Mouse (Mus musculus): ENCODE measurements around the gene Slc5a11. TPM values are rescaled to one million over a fixed set of nuclear protein-coding genes. Genes with fewer than 3 reads are reported as not detected.

The Slc5a11 gene
- total and polyA plus RNA-seq, 3 experiments: not detected

GRCm38 (mm10) chr7:123248166-123248565 lies 33.6 kb downstream of the Slc5a11 start:
- ATAC-seq (ENCODE audit: extremely low read depth, insufficient number of reproducible peaks, low FRiP score, poor library complexity, severe bottlenecking) (no peak), DNase-seq (ENCODE audit: low spot score) (no peak)
- Histone ChIP-seq H3K27me3 (ENCODE audit: insufficient read depth, low read length) (0 out of 2 replicates have a peak, but pooled peaks cover 3% of the 10 kb centered on the region), H3K36me3 (replicated peaks) (no peaks in the 10 kb centered on the region), H3K9me3 (replicated peaks) (no peaks in the 10 kb centered on the region), H3K4me1 (ENCODE audit: insufficient read depth, low read depth, low read length) (0 out of 2 replicates have a peak, but pooled peaks cover 3% of the 10 kb centered on the region), H3K4me3 (ENCODE audit: low read depth, low read length) (no peak overlapping the region)
- TF ChIP-seq TAL1 (conservative IDR thresholded peaks at IDR 0.05; ENCODE audit: low read depth, low read length) (no peak), GATA2 (IDR thresholded peaks at IDR 0.05; ENCODE audit: borderline replicate concordance, low read depth, low read length) (no peak), GATA1 (IDR thresholded peaks at IDR 0.05; ENCODE audit: borderline replicate concordance, low read length) (no peak), CTCF (IDR thresholded peaks at IDR 0.05; ENCODE audit: low read depth, low read length) (no peak), POLR2AphosphoS5 (IDR thresholded peaks at IDR 0.05; ENCODE audit: insufficient replicate concordance, low read depth, low read length) (no peak)

DNA sequence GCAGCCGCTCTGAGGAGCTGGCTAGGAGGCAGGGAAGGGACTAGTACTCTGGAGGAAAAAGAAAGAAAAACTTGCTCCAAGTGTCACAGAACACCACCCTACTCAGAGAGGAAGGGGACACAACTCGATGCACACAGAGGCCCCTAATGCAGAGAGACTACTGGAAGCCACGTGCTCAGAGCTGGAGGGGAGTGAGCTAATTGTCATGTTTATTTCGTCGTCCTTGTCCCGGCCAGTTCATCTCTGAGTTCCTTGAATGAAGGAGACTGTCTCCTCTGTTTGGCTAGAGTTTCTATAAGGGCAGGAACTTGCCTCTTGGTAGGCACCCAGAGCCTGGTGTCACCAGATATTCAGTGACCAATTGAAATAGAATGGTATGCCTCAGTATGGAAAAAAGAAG lies 36.8 kb downstream of the Slc5a11 start:
- H3K27me3 ChIP-seq (ENCODE audit: insufficient read depth, low read length): peaks cover 6% of the 10 kb centered on the region; the same call in 1 of the 2 replicates
- TF ChIP-seq TAL1 (conservative IDR thresholded peaks at IDR 0.05; ENCODE audit: low read depth, low read length) (no peak), GATA2 (IDR thresholded peaks at IDR 0.05; ENCODE audit: borderline replicate concordance, low read depth, low read length) (no peak), CTCF (IDR thresholded peaks at IDR 0.05; ENCODE audit: low read depth, low read length) (no peak), POLR2AphosphoS5 (IDR thresholded peaks at IDR 0.05; ENCODE audit: insufficient replicate concordance, low read depth, low read length) (no peak), GATA1 (IDR thresholded peaks at IDR 0.05; ENCODE audit: borderline replicate concordance, low read length) (no peak)
- ATAC-seq (ENCODE audit: extremely low read depth, insufficient number of reproducible peaks, low FRiP score, poor library complexity, severe bottlenecking): no peak
- no peak overlapping the region for H3K4me3 ChIP-seq (ENCODE audit: low read depth, low read length)
- no peaks in the 10 kb centered on the region for H3K9me3 ChIP-seq (replicated peaks)
- no peak for DNase-seq (ENCODE audit: low spot score)
- 0 out of 2 replicates have a peak, but pooled peaks cover 3% of the 10 kb centered on the region for H3K4me1 ChIP-seq (ENCODE audit: insufficient read depth, low read depth, low read length)
- H3K36me3 ChIP-seq (replicated peaks): no peaks in the 10 kb centered on the region

DNA sequence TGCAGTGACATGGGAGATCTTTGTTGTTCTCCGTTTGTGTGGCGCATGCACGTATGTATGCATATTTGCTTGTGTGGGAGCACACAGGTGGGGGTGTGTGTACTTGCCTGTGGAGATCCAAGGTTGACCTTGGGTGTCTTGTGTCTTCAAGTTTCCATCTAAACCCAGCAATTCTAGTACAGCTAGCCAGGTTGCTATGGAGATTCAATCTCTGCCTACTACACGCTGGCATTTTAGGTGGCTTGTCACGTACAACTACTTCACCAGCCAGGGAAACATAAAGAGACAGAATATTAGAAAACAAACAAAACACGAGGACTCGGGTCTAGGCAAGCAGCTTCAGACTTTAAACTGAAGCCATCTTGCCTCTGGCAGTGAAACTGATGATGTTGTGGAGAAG lies 38.8 kb downstream of the Slc5a11 start:
- H3K4me3 ChIP-seq (ENCODE audit: low read depth, low read length): no peak overlapping the region
- no peaks in the 10 kb centered on the region for H3K36me3 ChIP-seq (replicated peaks)
- TF ChIP-seq GATA2 (IDR thresholded peaks at IDR 0.05; ENCODE audit: borderline replicate concordance, low read depth, low read length) (no peak), POLR2AphosphoS5 (IDR thresholded peaks at IDR 0.05; ENCODE audit: insufficient replicate concordance, low read depth, low read length) (no peak), GATA1 (IDR thresholded peaks at IDR 0.05; ENCODE audit: borderline replicate concordance, low read length) (no peak), CTCF (IDR thresholded peaks at IDR 0.05; ENCODE audit: low read depth, low read length) (no peak), TAL1 (conservative IDR thresholded peaks at IDR 0.05; ENCODE audit: low read depth, low read length) (no peak)
- ATAC-seq (ENCODE audit: extremely low read depth, insufficient number of reproducible peaks, low FRiP score, poor library complexity, severe bottlenecking) (no peak), DNase-seq (ENCODE audit: low spot score) (no peak)
- peaks cover 11% of the 10 kb centered on the region; the same call in 1 of the 2 replicates for H3K27me3 ChIP-seq (ENCODE audit: insufficient read depth, low read length)
- no peaks in the 10 kb centered on the region for H3K9me3 ChIP-seq (replicated peaks)
- H3K4me1 ChIP-seq (ENCODE audit: insufficient read depth, low read depth, low read length): no peaks in the 10 kb centered on the region

- no peak for ATAC-seq (ENCODE audit: extremely low read depth, insufficient number of reproducible peaks, low FRiP score, poor library complexity, severe bottlenecking)
- TF ChIP-seq GATA1 (IDR thresholded peaks at IDR 0.05; ENCODE audit: borderline replicate concordance, low read length): no peak
- TF ChIP-seq POLR2AphosphoS5 (IDR thresholded peaks at IDR 0.05; ENCODE audit: insufficient replicate concordance, low read depth, low read length): no peak
- TF ChIP-seq GATA2 (IDR thresholded peaks at IDR 0.05; ENCODE audit: borderline replicate concordance, low read depth, low read length): no peak
- TF ChIP-seq TAL1 (conservative IDR thresholded peaks at IDR 0.05; ENCODE audit: low read depth, low read length): no peak
- TF ChIP-seq CTCF (IDR thresholded peaks at IDR 0.05; ENCODE audit: low read depth, low read length): no peak
- no peaks in the 10 kb centered on the region for H3K9me3 ChIP-seq (replicated peaks)
These were observed 39.8 kb downstream of the Slc5a11 start for GRCm38 (mm10) chr7:123254196-123254970.

DNA sequence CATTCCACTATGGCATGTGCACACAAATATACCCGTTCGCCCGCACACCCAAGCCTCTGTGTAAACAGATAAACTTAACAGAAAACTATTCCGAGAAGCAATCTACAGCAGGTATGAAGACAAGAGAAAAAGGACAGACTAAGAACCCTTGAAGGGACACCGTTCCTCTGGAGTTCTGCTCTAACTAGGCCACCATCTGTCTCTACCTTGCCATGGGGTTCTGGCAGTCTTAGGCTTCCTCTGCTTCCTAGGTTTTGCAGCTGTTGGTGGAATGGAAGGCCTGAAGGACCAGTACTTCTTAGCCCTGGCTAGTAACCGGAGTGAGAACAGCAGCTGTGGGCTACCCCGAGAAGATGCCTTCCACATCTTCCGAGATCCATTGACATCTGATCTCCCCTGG lies 43.5 kb downstream of the Slc5a11 start:
- Histone ChIP-seq H3K4me3 (ENCODE audit: low read depth, low read length) (no peak overlapping the region), H3K9me3 (replicated peaks) (no peaks in the 10 kb centered on the region), H3K4me1 (ENCODE audit: insufficient read depth, low read depth, low read length) (no peaks in the 10 kb centered on the region), H3K27me3 (ENCODE audit: insufficient read depth, low read length) (peaks cover 16% of the 10 kb centered on the region), H3K36me3 (replicated peaks) (no peaks in the 10 kb centered on the region)
- TF ChIP-seq TAL1 (conservative IDR thresholded peaks at IDR 0.05; ENCODE audit: low read depth, low read length): no peak
- TF ChIP-seq GATA2 (IDR thresholded peaks at IDR 0.05; ENCODE audit: borderline replicate concordance, low read depth, low read length): no peak
- no peak for TF ChIP-seq CTCF (IDR thresholded peaks at IDR 0.05; ENCODE audit: low read depth, low read length)
- TF ChIP-seq GATA1 (IDR thresholded peaks at IDR 0.05; ENCODE audit: borderline replicate concordance, low read length): no peak
- no peak for TF ChIP-seq POLR2AphosphoS5 (IDR thresholded peaks at IDR 0.05; ENCODE audit: insufficient replicate concordance, low read depth, low read length)
- ATAC-seq (ENCODE audit: extremely low read depth, insufficient number of reproducible peaks, low FRiP score, poor library complexity, severe bottlenecking): no peak
- no peak for DNase-seq (ENCODE audit: low spot score)

More at GRCm38 (mm10) chr7:123254196-123254970, 39.8 kb downstream of the Slc5a11 start:
- no peak for DNase-seq (ENCODE audit: low spot score)
- H3K4me3 ChIP-seq (ENCODE audit: low read depth, low read length): no peak overlapping the region
- no peaks in the 10 kb centered on the region for H3K36me3 ChIP-seq (replicated peaks)
- H3K4me1 ChIP-seq (ENCODE audit: insufficient read depth, low read depth, low read length): no peaks in the 10 kb centered on the region
- H3K27me3 ChIP-seq (ENCODE audit: insufficient read depth, low read length): peaks cover 11% of the 10 kb centered on the region; the same call in 1 of the 2 replicates

DNA sequence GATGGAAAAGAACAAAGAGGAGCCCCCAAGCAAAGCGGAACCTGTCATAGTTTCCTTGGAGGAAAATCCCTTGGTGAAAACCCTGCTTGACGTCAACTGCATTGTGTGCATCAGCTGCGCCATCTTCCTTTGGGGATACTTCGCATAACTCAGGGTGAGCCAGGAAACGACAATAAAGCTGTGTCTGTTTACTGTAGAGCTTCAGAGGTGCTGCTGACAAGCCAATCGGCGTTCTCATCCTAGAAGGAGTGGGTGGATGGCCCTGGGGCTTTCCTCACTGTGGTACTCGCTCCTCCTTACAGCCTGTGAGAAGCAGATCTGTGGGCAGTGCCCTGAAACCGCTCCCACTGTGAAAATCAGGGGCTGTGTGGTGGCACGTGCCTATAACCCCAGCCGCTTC lies 58.5 kb downstream of the Slc5a11 start:
- no peaks in the 10 kb centered on the region for H3K4me1 ChIP-seq (ENCODE audit: insufficient read depth, low read depth, low read length)
- H3K36me3 ChIP-seq (replicated peaks): peaks cover 16% of the 10 kb centered on the region
- DNase-seq (ENCODE audit: low spot score): no peak
- no peak for TF ChIP-seq CTCF (IDR thresholded peaks at IDR 0.05; ENCODE audit: low read depth, low read length)
- TF ChIP-seq TAL1 (conservative IDR thresholded peaks at IDR 0.05; ENCODE audit: low read depth, low read length): no peak
- no peak for TF ChIP-seq GATA2 (IDR thresholded peaks at IDR 0.05; ENCODE audit: borderline replicate concordance, low read depth, low read length)
- peaks cover 18% of the 10 kb centered on the region for H3K27me3 ChIP-seq (ENCODE audit: insufficient read depth, low read length)
- H3K4me3 ChIP-seq (ENCODE audit: low read depth, low read length): no peak overlapping the region
- no peaks in the 10 kb centered on the region for H3K9me3 ChIP-seq (replicated peaks)
- no peak for ATAC-seq (ENCODE audit: extremely low read depth, insufficient number of reproducible peaks, low FRiP score, poor library complexity, severe bottlenecking)
